Mouse (Mus musculus): ENCODE measurements around the gene Rassf6.

DNA sequence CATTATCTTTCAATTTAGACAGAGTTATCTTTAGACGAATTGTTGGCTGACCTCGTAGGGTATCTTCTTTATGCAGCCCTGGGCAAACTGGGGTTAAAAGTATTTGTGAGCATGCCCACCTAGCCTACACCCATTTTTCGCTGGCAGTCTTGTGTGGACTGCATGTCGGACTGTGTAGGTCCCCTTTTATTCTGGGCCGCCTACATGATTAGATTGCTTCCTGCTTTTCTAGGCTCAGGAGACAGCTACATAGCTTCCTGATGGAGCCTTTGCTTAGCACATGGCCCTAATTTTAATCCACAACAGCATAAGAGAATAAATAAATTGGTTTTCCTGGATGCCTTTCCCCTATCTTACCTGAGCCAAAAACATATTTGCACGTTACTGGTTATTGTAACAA is 44.3 kb downstream of the Rassf6 start:
- TF ChIP-seq POLR2A (IDR thresholded peaks at IDR 0.05; ENCODE audit: low read depth, low read length) = no peak
- no peak for TF ChIP-seq CTCF (IDR thresholded peaks at IDR 0.05; ENCODE audit: extremely low read depth, insufficient read depth, insufficient read length, insufficient replicate concordance)

Measured in spleen, adult 2 months (tissue).